Mouse (Mus musculus): Measurements from ENCODE around the gene Shmt1. TPM values are rescaled to one million over a fixed set of nuclear protein-coding genes. Genes with fewer than 3 reads are reported as not detected.

Shmt1 gene
- total and polyA plus RNA-seq, 2 experiments from 2014 or later, result 26.7 to 77.7 TPM

DNA sequence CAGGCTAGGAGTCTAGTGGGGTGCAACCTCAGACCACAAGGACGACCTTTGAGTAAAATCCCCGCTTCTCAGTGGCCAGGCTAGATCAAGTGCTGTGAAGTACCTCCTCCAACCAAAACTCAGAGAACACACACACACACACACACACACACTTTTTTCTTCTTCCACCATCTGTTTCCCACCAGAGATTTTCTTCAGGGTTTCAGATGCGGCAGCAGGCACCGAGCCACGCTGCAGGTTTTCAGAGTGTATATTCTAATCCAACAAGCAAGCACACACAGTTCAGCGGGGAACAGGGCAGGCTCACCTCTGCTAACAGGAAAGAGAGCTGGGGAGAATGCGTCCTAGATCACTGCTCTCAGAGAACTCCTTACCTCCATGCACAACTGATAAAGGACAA, 55.9 kb downstream of the Shmt1 start:
- no peak for TF ChIP-seq CTCF (IDR thresholded peaks at IDR 0.05; ENCODE audit: low read depth)
- TF ChIP-seq EP300 (IDR thresholded peaks at IDR 0.05; ENCODE audit: low read depth), result no peak
- Histone ChIP-seq H3K9me3 (replicated peaks; ENCODE audit: control insufficient read depth, low read length) (no peaks in the 10 kb centered on the region), H3K9ac (replicated peaks; ENCODE audit: low read depth, low read length) (no peak overlapping the region), H3K27ac (ENCODE audit: low read depth) (no peak overlapping the region), H3K4me2 (ENCODE audit: low read depth, low read length) (no peak overlapping the region), H3K27me3 (ENCODE audit: control insufficient read depth, insufficient read depth, low read length) (no peaks in the 10 kb centered on the region), H3K4me3 (ENCODE audit: low read depth, low read length) (no peak overlapping the region), H3K4me1 (ENCODE audit: control insufficient read depth, insufficient read depth) (no peaks in the 10 kb centered on the region), H3K36me3 (replicated peaks; ENCODE audit: control insufficient read depth, insufficient read depth, low read length) (peaks cover 78% of the 10 kb centered on the region)
- WGBS, result 89% methylated on average over 7 of the region's 7 CpGs
- DNase-seq (ENCODE audit: low spot score) (no peak), ATAC-seq (ENCODE audit: insufficient read depth, low read depth) (no peak)

DNA sequence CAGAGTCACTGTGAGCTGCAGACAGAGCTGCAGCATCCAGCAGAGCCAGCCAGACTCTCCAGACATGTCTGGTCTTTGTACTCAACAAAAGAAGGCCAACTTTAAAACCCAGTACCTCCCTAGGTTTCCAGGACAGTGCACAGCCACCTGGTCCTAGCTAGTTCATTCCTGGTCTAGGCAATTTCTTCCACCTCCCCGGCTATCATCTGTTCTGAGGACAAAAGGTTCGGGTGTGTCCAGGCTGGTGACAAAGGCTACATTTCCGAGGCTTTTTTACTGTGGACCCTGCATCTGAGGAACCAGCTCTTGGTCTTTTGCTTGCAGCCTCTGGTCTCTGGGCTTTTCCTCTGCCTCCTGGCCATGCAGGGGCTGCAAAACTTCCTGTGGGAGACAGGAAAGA, 71.2 kb downstream of the Shmt1 start:
- Histone ChIP-seq H3K9ac (replicated peaks; ENCODE audit: low read depth, low read length) (no peak overlapping the region), H3K4me2 (ENCODE audit: low read depth, low read length) (no peak overlapping the region), H3K36me3 (replicated peaks; ENCODE audit: control insufficient read depth, insufficient read depth, low read length) (peaks cover 39% of the 10 kb centered on the region), H3K4me3 (ENCODE audit: low read depth, low read length) (no peak overlapping the region), H3K27me3 (ENCODE audit: control insufficient read depth, insufficient read depth, low read length) (no peaks in the 10 kb centered on the region), H3K9me3 (replicated peaks; ENCODE audit: control insufficient read depth, low read length) (no peaks in the 10 kb centered on the region), H3K4me1 (ENCODE audit: control insufficient read depth, insufficient read depth) (no peaks in the 10 kb centered on the region), H3K27ac (ENCODE audit: low read depth) (no peak overlapping the region)
- WGBS, result 72% methylated on average over 3 of the region's 3 CpGs
- TF ChIP-seq EP300 (IDR thresholded peaks at IDR 0.05; ENCODE audit: low read depth) (no peak), CTCF (IDR thresholded peaks at IDR 0.05; ENCODE audit: low read depth) (no peak)
- DNase-seq (ENCODE audit: low spot score) (no peak), ATAC-seq (ENCODE audit: insufficient read depth, low read depth) (no peak)

Other genes starting within 250 kb of the Shmt1 start
- gene Llgl1, start 112.0 kb downstream of the Shmt1 start, total RNA-seq (2014; rRNA removed; ENCODE audit: low replicate concordance), result 33.0 and 34.7 TPM in 2 replicates
- gene Llgl1, start 112.0 kb downstream of the Shmt1 start, polyA plus RNA-seq (2015; fragmentation: Nextera tagmentation; extraction: Ambion mirVana), result 13.5 and 13.9 TPM in 2 replicates
- 82.2 and 123 TPM in 2 replicates for gene Flii, start 84.5 kb downstream of the Shmt1 start, total RNA-seq (2014; rRNA removed; ENCODE audit: low replicate concordance)
- 52.6 and 55.3 TPM in 2 replicates for gene Flii, start 84.5 kb downstream of the Shmt1 start, polyA plus RNA-seq (2015; fragmentation: Nextera tagmentation; extraction: Ambion mirVana)
- gene Mief2, start 83.3 kb downstream of the Shmt1 start, total RNA-seq (2014; rRNA removed; ENCODE audit: low replicate concordance), result 26.5 and 27.4 TPM in 2 replicates
- gene Mief2, start 83.3 kb downstream of the Shmt1 start, polyA plus RNA-seq (2015; fragmentation: Nextera tagmentation; extraction: Ambion mirVana), result 19.5 and 20.4 TPM in 2 replicates
- gene Top3a, start 34.4 kb downstream of the Shmt1 start, total RNA-seq (2014; rRNA removed; ENCODE audit: low replicate concordance), result 7.3 and 8.8 TPM in 2 replicates
- gene Top3a, start 34.4 kb downstream of the Shmt1 start, polyA plus RNA-seq (2015; fragmentation: Nextera tagmentation; extraction: Ambion mirVana), result 3.8 and 4.4 TPM in 2 replicates
- 7.6 and 8.2 TPM in 2 replicates for gene Smcr8, start 34.2 kb downstream of the Shmt1 start, total RNA-seq (2014; rRNA removed; ENCODE audit: low replicate concordance)
- gene Smcr8, start 34.2 kb downstream of the Shmt1 start, polyA plus RNA-seq (2015; fragmentation: Nextera tagmentation; extraction: Ambion mirVana), result 2.0 and 2.1 TPM in 2 replicates
- 20.7 and 28.4 TPM in 2 replicates for gene Dhrs7b, start 18.9 kb upstream of the Shmt1 start, total RNA-seq (2014; rRNA removed; ENCODE audit: low replicate concordance)
- 22.9 and 27.8 TPM in 2 replicates for gene Dhrs7b, start 18.9 kb upstream of the Shmt1 start, polyA plus RNA-seq (2015; fragmentation: Nextera tagmentation; extraction: Ambion mirVana)
- gene Tmem11, start 67.6 kb upstream of the Shmt1 start, total RNA-seq (2014; rRNA removed; ENCODE audit: low replicate concordance), result 45.2 and 54.8 TPM in 2 replicates
- gene Tmem11, start 67.6 kb upstream of the Shmt1 start, polyA plus RNA-seq (2015; fragmentation: Nextera tagmentation; extraction: Ambion mirVana), result 56.2 and 58.6 TPM in 2 replicates
- gene Natd1, start 103.0 kb upstream of the Shmt1 start, total RNA-seq (2014; rRNA removed; ENCODE audit: low replicate concordance), result 25.2 and 32.1 TPM in 2 replicates
- gene Natd1, start 103.0 kb upstream of the Shmt1 start, polyA plus RNA-seq (2015; fragmentation: Nextera tagmentation; extraction: Ambion mirVana), result 11.2 and 13.1 TPM in 2 replicates
- gene Map2k3, start 120.3 kb upstream of the Shmt1 start, total RNA-seq (2014; rRNA removed; ENCODE audit: low replicate concordance), result 32.6 and 35.7 TPM in 2 replicates
- 48.3 and 48.6 TPM in 2 replicates for gene Map2k3, start 120.3 kb upstream of the Shmt1 start, polyA plus RNA-seq (2015; fragmentation: Nextera tagmentation; extraction: Ambion mirVana)
- 38.9 and 69.3 TPM in 2 replicates for gene Kcnj12, start 210.8 kb upstream of the Shmt1 start, total RNA-seq (2014; rRNA removed; ENCODE audit: low replicate concordance)
- 9.5 and 10.8 TPM in 2 replicates for gene Kcnj12, start 210.8 kb upstream of the Shmt1 start, polyA plus RNA-seq (2015; fragmentation: Nextera tagmentation; extraction: Ambion mirVana)